Mouse (Mus musculus): Measurements from ENCODE around the gene Nynrin. TPM values are rescaled to one million over a fixed set of nuclear protein-coding genes. Genes with fewer than 3 reads are reported as not detected.

The Nynrin gene
- 1.1 TPM for polyA plus RNA-seq (2014; fragmentation: Illumina TruSeq; extraction: RNeasy Lipid Tissue Mini Kit (QIAGEN cat#74804))

GRCm38 (mm10) chr14:55853621-55854285, at the start of gene Nynrin:
Nynrin (plus strand) TSS chr14:55854010.

GRCm38 (mm10) chr14:55822991-55823762, 30.6 kb upstream of the Nynrin start, which contains the start of gene Nfatc4:
Nfatc4 (plus strand) TSS chr14:55823144.

GRCm38 (mm10) chr14:55884166-55884565, 30.4 kb downstream of the Nynrin start, which contains the start of gene Cbln3:
Cbln3 (minus strand) TSS chr14:55884392.

GRCm38 (mm10) chr14:55884713-55885113, 30.9 kb downstream of the Nynrin start, which contains the start of gene Khnyn:
Khnyn (plus strand) TSS chr14:55884947.

GRCm38 (mm10) chr14:55899701-55900413, 46.0 kb downstream of the Nynrin start, which contains the start of gene Sdr39u1:
Sdr39u1 (minus strand) TSS chr14:55900293.

Other genes with a start within 250 kb of the Nynrin start
- gene Rec8, start 236.0 kb upstream of the Nynrin start, polyA plus RNA-seq (2014; fragmentation: Illumina TruSeq; extraction: RNeasy Lipid Tissue Mini Kit (QIAGEN cat#74804)): 0.77 TPM
- 11.5 TPM for gene Ipo4, start 218.1 kb upstream of the Nynrin start, polyA plus RNA-seq (2014; fragmentation: Illumina TruSeq; extraction: RNeasy Lipid Tissue Mini Kit (QIAGEN cat#74804))
- gene Gm49378, start 216.1 kb upstream of the Nynrin start, polyA plus RNA-seq (2014; fragmentation: Illumina TruSeq; extraction: RNeasy Lipid Tissue Mini Kit (QIAGEN cat#74804)): 0.60 TPM
- 44.3 TPM for gene Tm9sf1, start 210.2 kb upstream of the Nynrin start, polyA plus RNA-seq (2014; fragmentation: Illumina TruSeq; extraction: RNeasy Lipid Tissue Mini Kit (QIAGEN cat#74804))
- not detected for gene Tssk4, start 203.8 kb upstream of the Nynrin start, polyA plus RNA-seq (2014; fragmentation: Illumina TruSeq; extraction: RNeasy Lipid Tissue Mini Kit (QIAGEN cat#74804))
- 13.6 TPM for gene Mdp1, start 193.5 kb upstream of the Nynrin start, polyA plus RNA-seq (2014; fragmentation: Illumina TruSeq; extraction: RNeasy Lipid Tissue Mini Kit (QIAGEN cat#74804))
- 28.1 TPM for gene Gmpr2, start 182.1 kb upstream of the Nynrin start, polyA plus RNA-seq (2014; fragmentation: Illumina TruSeq; extraction: RNeasy Lipid Tissue Mini Kit (QIAGEN cat#74804))
- gene Nedd8, start 181.9 kb upstream of the Nynrin start, polyA plus RNA-seq (2014; fragmentation: Illumina TruSeq; extraction: RNeasy Lipid Tissue Mini Kit (QIAGEN cat#74804)): 46.6 TPM
- gene Tinf2, start 172.2 kb upstream of the Nynrin start, polyA plus RNA-seq (2014; fragmentation: Illumina TruSeq; extraction: RNeasy Lipid Tissue Mini Kit (QIAGEN cat#74804)): 11.2 TPM
- gene Tgm1, start 140.1 kb upstream of the Nynrin start, polyA plus RNA-seq (2014; fragmentation: Illumina TruSeq; extraction: RNeasy Lipid Tissue Mini Kit (QIAGEN cat#74804)): not detected
- gene Rabggta, start 131.7 kb upstream of the Nynrin start, polyA plus RNA-seq (2014; fragmentation: Illumina TruSeq; extraction: RNeasy Lipid Tissue Mini Kit (QIAGEN cat#74804)): 0.40 TPM
- gene Dhrs1, start 108.3 kb upstream of the Nynrin start, polyA plus RNA-seq (2014; fragmentation: Illumina TruSeq; extraction: RNeasy Lipid Tissue Mini Kit (QIAGEN cat#74804)): 8.2 TPM
- gene Nop9, start 108.3 kb upstream of the Nynrin start, polyA plus RNA-seq (2014; fragmentation: Illumina TruSeq; extraction: RNeasy Lipid Tissue Mini Kit (QIAGEN cat#74804)): 6.1 TPM
- not detected for gene Cideb, start 95.6 kb upstream of the Nynrin start, polyA plus RNA-seq (2014; fragmentation: Illumina TruSeq; extraction: RNeasy Lipid Tissue Mini Kit (QIAGEN cat#74804))
- not detected for gene Ltb4r2, start 92.6 kb upstream of the Nynrin start, polyA plus RNA-seq (2014; fragmentation: Illumina TruSeq; extraction: RNeasy Lipid Tissue Mini Kit (QIAGEN cat#74804))
- not detected for gene Ltb4r1, start 88.0 kb upstream of the Nynrin start, polyA plus RNA-seq (2014; fragmentation: Illumina TruSeq; extraction: RNeasy Lipid Tissue Mini Kit (QIAGEN cat#74804))
- gene Adcy4, start 69.9 kb upstream of the Nynrin start, polyA plus RNA-seq (2014; fragmentation: Illumina TruSeq; extraction: RNeasy Lipid Tissue Mini Kit (QIAGEN cat#74804)): not detected
- not detected for gene Ripk3, start 65.1 kb upstream of the Nynrin start, polyA plus RNA-seq (2014; fragmentation: Illumina TruSeq; extraction: RNeasy Lipid Tissue Mini Kit (QIAGEN cat#74804))
- gene Nfatc4, start 30.9 kb upstream of the Nynrin start, polyA plus RNA-seq (2014; fragmentation: Illumina TruSeq; extraction: RNeasy Lipid Tissue Mini Kit (QIAGEN cat#74804)): 3.0 TPM
- 0.14 TPM for gene Cbln3, start 30.4 kb downstream of the Nynrin start, polyA plus RNA-seq (2014; fragmentation: Illumina TruSeq; extraction: RNeasy Lipid Tissue Mini Kit (QIAGEN cat#74804))
- 13.0 TPM for gene Khnyn, start 30.9 kb downstream of the Nynrin start, polyA plus RNA-seq (2014; fragmentation: Illumina TruSeq; extraction: RNeasy Lipid Tissue Mini Kit (QIAGEN cat#74804))
- 8.0 TPM for gene Sdr39u1, start 46.3 kb downstream of the Nynrin start, polyA plus RNA-seq (2014; fragmentation: Illumina TruSeq; extraction: RNeasy Lipid Tissue Mini Kit (QIAGEN cat#74804))
- gene Cma1, start 90.7 kb downstream of the Nynrin start, polyA plus RNA-seq (2014; fragmentation: Illumina TruSeq; extraction: RNeasy Lipid Tissue Mini Kit (QIAGEN cat#74804)): 2.9 TPM
- not detected for gene Cma2, start 97.0 kb downstream of the Nynrin start, polyA plus RNA-seq (2014; fragmentation: Illumina TruSeq; extraction: RNeasy Lipid Tissue Mini Kit (QIAGEN cat#74804))
- not detected for gene Mcpt1, start 164.0 kb downstream of the Nynrin start, polyA plus RNA-seq (2014; fragmentation: Illumina TruSeq; extraction: RNeasy Lipid Tissue Mini Kit (QIAGEN cat#74804))
- not detected for gene Mcpt9, start 176.5 kb downstream of the Nynrin start, polyA plus RNA-seq (2014; fragmentation: Illumina TruSeq; extraction: RNeasy Lipid Tissue Mini Kit (QIAGEN cat#74804))
- not detected for gene Mcpt2, start 188.0 kb downstream of the Nynrin start, polyA plus RNA-seq (2014; fragmentation: Illumina TruSeq; extraction: RNeasy Lipid Tissue Mini Kit (QIAGEN cat#74804))
- 5.9 TPM for gene Mcpt4, start 208.3 kb downstream of the Nynrin start, polyA plus RNA-seq (2014; fragmentation: Illumina TruSeq; extraction: RNeasy Lipid Tissue Mini Kit (QIAGEN cat#74804))
- not detected for gene Mcpt8, start 231.3 kb downstream of the Nynrin start, polyA plus RNA-seq (2014; fragmentation: Illumina TruSeq; extraction: RNeasy Lipid Tissue Mini Kit (QIAGEN cat#74804))
- gene Ctsg, start 248.6 kb downstream of the Nynrin start, polyA plus RNA-seq (2014; fragmentation: Illumina TruSeq; extraction: RNeasy Lipid Tissue Mini Kit (QIAGEN cat#74804)): not detected

Measured in ovary, adult 10 weeks (tissue).